Mouse (Mus musculus) small intestine, adult 2 months (tissue): ENCODE results near the gene Gm20388.

Source experiments
- CTCF ChIP-seq: fragments of 200-500 bp; IDR thresholded peaks from 2 replicates; pipeline ENCODE4 v1.5.1; 2012; ENCODE audit warnings: low read depth, mild to moderate bottlenecking, control low read depth, inconsistent platforms, low read length, moderate library complexity, mixed read lengths; ENCODE audit not compliant: insufficient replicate concordance, insufficient read length; ENCODE audit errors: extremely low read depth
- POLR2A ChIP-seq: fragments of 200-500 bp; IDR thresholded peaks from 2 replicates; pipeline ENCODE4 v1.6.1; 2012; ENCODE audit warnings: low read depth, mild to moderate bottlenecking, control low read depth, inconsistent platforms, low read length, moderate library complexity

GRCm38 (mm10) chr8:123382516-123382915 lies 3471.9 kb downstream of the Gm20388 start:
- TF ChIP-seq POLR2A (no peak), CTCF (no peak)
